Mouse (Mus musculus) myocyte (in vitro differentiated cells): Measurements from ENCODE around the gene Nup210. TPM values are rescaled to one million over a fixed set of nuclear protein-coding genes. Genes with fewer than 3 reads are reported as not detected.

Experiments used
- H3K27me3 ChIP-seq: one replicate; pipeline ENCODE4 v1.6.1; 2011; ENCODE audit not compliant: control insufficient read depth, insufficient read depth, insufficient read length
- H3K36me3 ChIP-seq: one replicate; pipeline ENCODE4 v1.6.1; 2011; ENCODE audit not compliant: control insufficient read depth, insufficient read depth
- H3K4me2 ChIP-seq: one replicate; pipeline ENCODE4 v1.6.1; 2011; ENCODE audit warnings: low read depth, control low read depth
- H3K4me3 ChIP-seq: one replicate; pipeline ENCODE4 v1.5.1; 2011; ENCODE audit warnings: mild to moderate bottlenecking, control low read depth, moderate library complexity
- H3K79me2 ChIP-seq: one replicate; pipeline ENCODE4 v1.6.1; 2011; ENCODE audit not compliant: control insufficient read depth, insufficient read depth
- H3ac ChIP-seq: one replicate; pipeline ENCODE4 v1.6.1; 2011; ENCODE audit not compliant: control insufficient read depth, insufficient read length
- CEBPB ChIP-seq: IDR thresholded peaks from 2 replicates; pipeline ENCODE4 v1.6.1; 2011; ENCODE audit warnings: mild to moderate bottlenecking, moderate library complexity; ENCODE audit not compliant: poor library complexity, insufficient read depth, severe bottlenecking
- E2F4 ChIP-seq: IDR thresholded peaks from one replicate; pipeline ENCODE4 v1.6.1; 2011; ENCODE audit warnings: mild to moderate bottlenecking, control low read depth, moderate library complexity; ENCODE audit not compliant: insufficient read depth
- MAX ChIP-seq: IDR thresholded peaks from one replicate; pipeline ENCODE4 v1.6.1; 2011; ENCODE audit warnings: low read depth, mild to moderate bottlenecking, control low read depth
- MYOD1 ChIP-seq, 3 experiments: IDR thresholded peaks; one replicate each; pipeline ENCODE4 v1.6.1; 2011; ENCODE audit warnings: control low read depth in 2 of 3, low read depth in 2 of 3, mild to moderate bottlenecking in 2 of 3, moderate library complexity in 1 of 3; ENCODE audit not compliant: insufficient read length in 2 of 3, control insufficient read depth in 1 of 3
- MYOG ChIP-seq, 3 experiments: IDR thresholded peaks; one replicate each; pipeline ENCODE4 v1.6.1; 2011; ENCODE audit warnings: control low read depth in 2 of 3, low read depth in 2 of 3, mild to moderate bottlenecking in 2 of 3; ENCODE audit not compliant: insufficient read length in 2 of 3, control insufficient read depth in 1 of 3, insufficient read depth in 1 of 3
- POLR2A ChIP-seq: IDR thresholded peaks from one replicate; pipeline ENCODE4 v1.6.1; 2011; ENCODE audit warnings: low read depth, mild to moderate bottlenecking, control low read depth, moderate library complexity; ENCODE audit not compliant: insufficient read length
- POLR2AphosphoS2 ChIP-seq: IDR thresholded peaks from one replicate; pipeline ENCODE4 v1.6.1; 2011; ENCODE audit warnings: low read depth, control low read depth; ENCODE audit not compliant: insufficient read length
- REST ChIP-seq: IDR thresholded peaks from one replicate; pipeline ENCODE4 v1.6.1; 2011; ENCODE audit warnings: mild to moderate bottlenecking, control low read depth, moderate library complexity; ENCODE audit not compliant: insufficient read depth, insufficient read length
- SRF ChIP-seq: IDR thresholded peaks from one replicate; pipeline ENCODE4 v1.6.1; 2011; ENCODE audit warnings: low read depth; ENCODE audit not compliant: control insufficient read depth, insufficient read length
- TCF12 ChIP-seq: IDR thresholded peaks from one replicate; pipeline ENCODE4 v1.6.1; 2011; ENCODE audit warnings: mild to moderate bottlenecking, control low read depth; ENCODE audit not compliant: poor library complexity, insufficient read depth, severe bottlenecking
- TCF3 ChIP-seq: IDR thresholded peaks from one replicate; pipeline ENCODE4 v1.6.1; 2011; ENCODE audit warnings: low read depth, control low read depth; ENCODE audit not compliant: insufficient read length
- USF1 ChIP-seq: IDR thresholded peaks from one replicate; pipeline ENCODE4 v1.6.1; 2011; ENCODE audit warnings: low read depth, mild to moderate bottlenecking, control low read depth, moderate library complexity
- polyA plus RNA-seq: library from polyadenylated mRNA; unstranded; fragments of >200 nt; fragmentation: generic; extraction: Trizol; gene quantifications from one replicate; pipeline ENCODE4 v1.2.1, GENCODE M21; 2012; ENCODE audit warnings: missing spikeins

Nup210 gene
- polyA plus RNA-seq, 1 experiment = 0.31 TPM

DNA sequence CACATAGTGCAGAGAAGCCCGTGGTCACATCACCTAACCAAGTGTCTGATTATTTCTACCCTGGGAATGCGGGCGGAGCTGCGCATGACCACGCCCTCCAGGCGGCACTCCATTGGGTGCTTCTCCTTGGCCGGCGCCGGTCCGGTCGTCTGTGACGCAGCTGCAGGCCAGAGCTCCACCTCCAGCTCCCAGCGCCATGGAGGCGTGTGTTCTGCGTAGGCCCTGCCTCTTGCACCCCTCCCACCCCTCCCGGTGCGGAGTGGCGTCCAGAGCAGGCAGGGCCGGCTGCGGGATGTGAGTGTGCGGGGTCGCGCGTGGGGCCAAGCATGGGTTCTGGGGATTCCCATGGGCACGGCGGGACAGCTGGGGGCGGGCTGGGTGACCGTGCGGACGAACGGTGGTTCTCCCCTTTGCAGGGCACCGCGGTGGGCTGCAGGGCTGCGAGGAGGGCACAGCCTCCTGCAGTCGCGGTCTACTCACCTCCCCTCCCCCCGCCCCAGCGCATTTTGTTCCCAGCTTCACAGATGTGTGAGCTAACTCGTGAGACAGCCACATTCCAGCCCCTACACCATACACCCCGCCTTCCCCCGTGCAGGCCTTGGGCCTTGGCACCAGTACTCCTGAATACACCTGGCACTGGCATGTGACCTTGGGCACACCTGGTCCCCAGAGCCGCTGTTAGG lies 40.1 kb upstream of the Nup210 start, which contains the start of gene Hdac11:
Gene Hdac11 (plus strand): TSS at position 112 of the 683 bp plus-strand sequence.
- TF ChIP-seq POLR2A = peak; percentile 66
- no peak for TF ChIP-seq USF1
- TF ChIP-seq POLR2AphosphoS2 = peak; percentile 39
- no peak for TF ChIP-seq TCF3
- TF ChIP-seq CEBPB = no peak
- peak in 2 of 3 experiments; percentile 45 to 54 for TF ChIP-seq MYOD1 (IDR thresholded peaks at IDR 0.05; ENCODE audit: control insufficient read depth in 1 of 3, insufficient read length in 2 of 3, low read depth in 2 of 3)
- no peak for TF ChIP-seq SRF
- TF ChIP-seq MAX = no peak
- peak in 2 of 3 experiments; percentile 43 to 75 for TF ChIP-seq MYOG (IDR thresholded peaks at IDR 0.05; ENCODE audit: control insufficient read depth in 1 of 3, insufficient read depth in 1 of 3, insufficient read length in 2 of 3, low read depth in 2 of 3)
- TF ChIP-seq TCF12 = no peak
- TF ChIP-seq REST = no peak
- no peak for TF ChIP-seq E2F4
- peak within 1 kb of the TSS; percentile 68 for H3K4me2 ChIP-seq
- no peaks in the 10 kb centered on the region for H3K79me2 ChIP-seq
- H3ac ChIP-seq = peak within 1 kb of the TSS; percentile 24
- H3K27me3 ChIP-seq = no peaks in the 10 kb centered on the region
- H3K36me3 ChIP-seq = no peaks in the 10 kb centered on the region
- peak within 1 kb of the TSS; percentile 25 for H3K4me3 ChIP-seq

DNA sequence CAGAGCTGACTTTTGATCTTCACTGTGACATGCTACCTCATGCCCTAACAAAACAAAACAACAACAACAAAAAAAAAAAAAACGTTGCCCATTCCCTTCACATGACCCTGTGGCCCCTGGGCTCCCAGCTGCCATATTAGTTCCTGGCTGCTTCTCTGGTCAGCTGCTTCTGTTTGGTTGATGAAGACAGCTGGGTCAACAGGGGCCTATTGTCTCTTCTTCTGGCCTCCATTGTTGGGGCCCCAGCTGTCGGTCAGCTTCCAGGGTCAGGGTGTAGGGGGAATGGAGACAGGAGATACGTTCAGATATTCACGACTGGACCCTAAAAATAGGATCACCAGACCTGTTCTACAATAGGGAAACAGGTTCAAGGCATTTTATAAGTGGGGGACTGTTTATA lies 39.4 kb upstream of the Nup210 start:
- Histone ChIP-seq H3K27me3 (no peaks in the 10 kb centered on the region), H3K4me3 (peak overlapping the region; percentile 25), H3K36me3 (no peaks in the 10 kb centered on the region), H3K79me2 (no peaks in the 10 kb centered on the region), H3ac (no peak overlapping the region), H3K4me2 (peak overlapping the region; percentile 68)
- TF ChIP-seq POLR2A (no peak), POLR2AphosphoS2 (no peak), MYOD1 (IDR thresholded peaks at IDR 0.05; ENCODE audit: control insufficient read depth in 1 of 3, insufficient read length in 2 of 3, low read depth in 2 of 3) (peak; percentile 76 to 94 (median 93)), USF1 (no peak), E2F4 (no peak), TCF12 (peak; percentile 96), REST (no peak), SRF (no peak), MYOG (IDR thresholded peaks at IDR 0.05; ENCODE audit: control insufficient read depth in 1 of 3, insufficient read depth in 1 of 3, insufficient read length in 2 of 3, low read depth in 2 of 3) (peak; percentile 64 to 95 (median 88)), CEBPB (no peak), MAX (no peak), TCF3 (peak; percentile 77)

DNA sequence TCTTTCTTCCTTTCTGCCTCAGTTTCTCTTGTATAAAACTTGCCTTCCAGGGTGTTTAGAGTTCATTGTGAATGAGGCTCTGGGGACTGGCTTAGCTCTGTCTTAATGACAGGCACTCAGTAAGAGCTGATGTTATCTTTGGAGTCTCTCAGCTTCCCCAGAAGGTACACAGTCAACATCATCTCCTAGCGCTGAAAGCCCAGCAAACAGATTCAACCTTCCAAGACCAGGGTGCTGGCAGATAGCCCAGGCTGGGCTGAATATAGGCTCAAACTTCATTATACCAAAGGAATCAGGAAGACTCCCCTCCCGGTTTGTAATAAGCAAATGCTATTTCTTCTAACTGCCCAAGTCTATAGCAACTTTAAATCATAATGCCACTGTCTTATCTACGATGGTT lies 38.7 kb upstream of the Nup210 start:
- no peaks in the 10 kb centered on the region for H3K27me3 ChIP-seq
- no peak overlapping the region for H3K4me3 ChIP-seq
- no peak overlapping the region for H3K4me2 ChIP-seq
- no peak overlapping the region for H3ac ChIP-seq
- TF ChIP-seq USF1 (no peak), MAX (no peak), TCF3 (no peak), SRF (no peak), MYOG (IDR thresholded peaks at IDR 0.05; ENCODE audit: control insufficient read depth in 1 of 3, insufficient read depth in 1 of 3, insufficient read length in 2 of 3, low read depth in 2 of 3) (no peak), MYOD1 (IDR thresholded peaks at IDR 0.05; ENCODE audit: control insufficient read depth in 1 of 3, insufficient read length in 2 of 3, low read depth in 2 of 3) (no peak), TCF12 (no peak)
- no peaks in the 10 kb centered on the region for H3K36me3 ChIP-seq
- no peaks in the 10 kb centered on the region for H3K79me2 ChIP-seq

DNA sequence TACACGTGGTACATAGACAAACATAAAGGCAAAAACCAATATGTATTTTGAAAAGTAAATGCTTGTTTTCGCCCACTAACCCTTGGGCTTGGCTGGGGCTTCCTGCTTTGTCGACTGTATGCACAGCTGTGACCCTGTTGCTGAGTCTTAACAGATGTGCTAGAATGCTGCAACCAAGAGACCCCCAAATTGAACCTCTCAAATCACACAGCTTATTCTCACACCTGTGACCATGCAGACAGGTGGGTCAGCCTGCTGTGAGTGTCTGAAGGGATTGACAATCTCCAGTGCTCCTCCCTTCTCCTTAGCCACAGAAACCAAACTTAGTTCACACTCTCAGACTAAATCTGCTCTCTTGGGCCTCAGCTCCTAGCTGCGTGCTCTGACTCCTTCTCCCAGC lies 38.1 kb upstream of the Nup210 start:
- Histone ChIP-seq H3K27me3 (no peaks in the 10 kb centered on the region), H3K4me2 (no peak overlapping the region), H3K79me2 (no peaks in the 10 kb centered on the region), H3K4me3 (no peak overlapping the region), H3K36me3 (no peaks in the 10 kb centered on the region), H3ac (no peak overlapping the region)
- TF ChIP-seq MYOG (IDR thresholded peaks at IDR 0.05; ENCODE audit: control insufficient read depth in 1 of 3, insufficient read depth in 1 of 3, insufficient read length in 2 of 3, low read depth in 2 of 3) = peak in 1 of 3 experiments; percentile 43
- peak in 2 of 3 experiments; percentile 51 to 68 for TF ChIP-seq MYOD1 (IDR thresholded peaks at IDR 0.05; ENCODE audit: control insufficient read depth in 1 of 3, insufficient read length in 2 of 3, low read depth in 2 of 3)
- TF ChIP-seq E2F4 = no peak

DNA sequence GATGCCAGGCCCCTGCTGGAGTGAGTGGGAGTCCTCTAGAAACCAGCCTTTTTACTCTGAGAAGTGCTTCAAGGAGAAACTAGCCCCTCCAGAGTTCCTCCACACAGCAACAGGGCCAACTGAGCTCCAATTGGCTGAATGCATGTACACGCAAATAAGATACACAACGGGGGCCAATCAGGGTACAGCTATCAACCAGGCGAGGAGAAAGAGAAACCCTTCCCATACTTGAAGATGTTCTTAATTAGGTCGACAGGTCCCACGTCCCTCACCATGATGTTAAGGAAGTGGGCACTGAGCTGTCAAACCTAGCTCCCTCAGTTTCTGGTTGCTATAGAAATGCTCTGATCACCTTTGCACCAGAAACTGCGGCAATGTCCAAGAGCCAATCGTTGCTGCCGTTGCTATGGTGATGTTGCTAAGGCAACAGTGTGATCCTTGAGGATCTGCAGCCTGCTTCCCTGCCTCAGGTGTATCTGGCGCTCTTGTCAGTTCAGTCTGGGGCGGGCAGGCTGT lies 37.0 kb upstream of the Nup210 start:
- H3K4me2 ChIP-seq = no peak overlapping the region
- no peaks in the 10 kb centered on the region for H3K27me3 ChIP-seq
- no peaks in the 10 kb centered on the region for H3K79me2 ChIP-seq
- no peak overlapping the region for H3K4me3 ChIP-seq
- no peaks in the 10 kb centered on the region for H3K36me3 ChIP-seq
- TF ChIP-seq TCF3 = no peak
- no peak for TF ChIP-seq SRF
- TF ChIP-seq CEBPB = no peak
- no peak for TF ChIP-seq MAX
- no peak for TF ChIP-seq POLR2AphosphoS2
- H3ac ChIP-seq = no peak overlapping the region
